Mouse (Mus musculus): ENCODE data around the gene Osbpl8.

Osbpl8 gene

GRCm38 (mm10) chr10:111234450-111235288, 70.1 kb downstream of the Osbpl8 start:
- DNase-seq (ENCODE audit: low spot score in 2 of 2), result no peak

GRCm38 (mm10) chr10:111235289-111235570, 70.7 kb downstream of the Osbpl8 start:
- no peak for DNase-seq (ENCODE audit: low spot score in 2 of 2)

- no peak for DNase-seq (ENCODE audit: low spot score in 2 of 2)
Measured at GRCm38 (mm10) chr10:111237434-111237833, 72.9 kb downstream of the Osbpl8 start.

- no peak for DNase-seq (ENCODE audit: low spot score in 2 of 2)
Measured at GRCm38 (mm10) chr10:111242677-111243076, 78.1 kb downstream of the Osbpl8 start.

GRCm38 (mm10) chr10:111247609-111248008, 83.1 kb downstream of the Osbpl8 start:
- no peak for DNase-seq (ENCODE audit: low spot score in 2 of 2)

- no peak for DNase-seq (ENCODE audit: low spot score in 2 of 2)
Measured at GRCm38 (mm10) chr10:111248177-111248576, 83.6 kb downstream of the Osbpl8 start.

- no peak for DNase-seq (ENCODE audit: low spot score in 2 of 2)
Measured at GRCm38 (mm10) chr10:111250192-111250591, 85.6 kb downstream of the Osbpl8 start.

GRCm38 (mm10) chr10:111251666-111252065, 87.1 kb downstream of the Osbpl8 start:
- DNase-seq (ENCODE audit: low spot score in 2 of 2), result no peak

- DNase-seq (ENCODE audit: low spot score in 2 of 2), result no peak
Measured at GRCm38 (mm10) chr10:111255228-111255627, 90.7 kb downstream of the Osbpl8 start.

GRCm38 (mm10) chr10:111256156-111256555, 91.6 kb downstream of the Osbpl8 start:
- DNase-seq (ENCODE audit: low spot score in 2 of 2), result no peak

GRCm38 (mm10) chr10:111257358-111257757, 92.8 kb downstream of the Osbpl8 start:
- DNase-seq (ENCODE audit: low spot score in 2 of 2), result no peak

GRCm38 (mm10) chr10:111258256-111258655, 93.7 kb downstream of the Osbpl8 start:
- no peak for DNase-seq (ENCODE audit: low spot score in 2 of 2)

GRCm38 (mm10) chr10:111271687-111272086, 107.1 kb downstream of the Osbpl8 start:
- no peak for DNase-seq (ENCODE audit: low spot score in 2 of 2)

- no peak for DNase-seq (ENCODE audit: low spot score in 2 of 2)
Measured at GRCm38 (mm10) chr10:111272905-111273304, 108.4 kb downstream of the Osbpl8 start.

- DNase-seq (ENCODE audit: low spot score in 2 of 2), result no peak
Measured at GRCm38 (mm10) chr10:111273463-111274088, 109.0 kb downstream of the Osbpl8 start.

- DNase-seq (ENCODE audit: low spot score in 2 of 2), result no peak
Measured at GRCm38 (mm10) chr10:111275822-111276221, 111.3 kb downstream of the Osbpl8 start.

- no peak for DNase-seq (ENCODE audit: low spot score in 2 of 2)
Measured at GRCm38 (mm10) chr10:111297631-111298030, 133.1 kb downstream of the Osbpl8 start.

- peak; percentile 82 to 95 for DNase-seq (ENCODE audit: low spot score in 2 of 2)
Measured at GRCm38 (mm10) chr10:111298140-111299098, 133.9 kb downstream of the Osbpl8 start, which contains the start of gene Bbs10. Gene Bbs10 (plus strand): TSS chr10:111298679.

- DNase-seq (ENCODE audit: low spot score in 2 of 2), result no peak
Measured at GRCm38 (mm10) chr10:111299591-111299990, 135.0 kb downstream of the Osbpl8 start.

- no peak for DNase-seq (ENCODE audit: low spot score in 2 of 2)
Measured at GRCm38 (mm10) chr10:111301041-111301440, 136.5 kb downstream of the Osbpl8 start.

- DNase-seq (ENCODE audit: low spot score in 2 of 2), result no peak
Measured at GRCm38 (mm10) chr10:111302486-111302885, 137.9 kb downstream of the Osbpl8 start.

- no peak for DNase-seq (ENCODE audit: low spot score in 2 of 2)
Measured at GRCm38 (mm10) chr10:111308850-111309501, 144.4 kb downstream of the Osbpl8 start.

Measured in spleen, postnatal 10 days (tissue).